Mouse (Mus musculus) stomach, postnatal 0 days (tissue): Measurements from ENCODE around the gene Ndufc1.
"Not testable (repeated sequence)": the region's sequence is repeated elsewhere in the genome, so short reads cannot be mapped to it uniquely, and the experiment has no call there.

Source experiments
- CTCF ChIP-seq: IDR thresholded peaks from 2 replicates; pipeline ENCODE4 v1.5.1; 2016; ENCODE audit warnings: antibody characterized with exemption, low read depth, mild to moderate bottlenecking, moderate library complexity
- EP300 ChIP-seq: optimal IDR thresholded peaks from 2 replicates; pipeline ENCODE3; 2016; ENCODE audit warnings: antibody characterized with exemption

DNA sequence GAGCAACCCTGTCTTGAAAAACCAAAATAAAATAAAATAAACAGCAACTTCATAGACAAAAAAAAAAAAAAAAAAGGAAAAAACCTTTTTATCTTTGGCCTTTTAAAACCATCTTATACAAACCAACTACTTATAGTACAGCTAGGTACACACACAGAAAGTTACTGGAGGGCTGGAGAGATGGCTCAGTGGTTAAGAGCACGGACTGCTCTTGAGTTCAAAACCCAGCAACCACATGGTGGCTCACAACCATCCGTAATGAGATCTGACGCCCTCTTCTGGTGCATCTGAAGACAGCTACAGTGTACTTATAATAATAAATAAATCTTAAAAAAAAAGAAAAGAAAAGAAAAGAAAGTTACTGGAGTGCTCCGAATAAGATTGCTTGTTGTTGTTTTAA, 6.7 kb downstream of the Ndufc1 start:
- TF ChIP-seq CTCF, result 0 out of 2 replicates have a peak, but pooled peaks have one; percentile 24
- not testable (repeated sequence) for TF ChIP-seq EP300
